Mouse (Mus musculus) ES-E14 (cell line): Measurements from ENCODE around the gene Selenoi.

ENCODE experiments used
- CHD2 ChIP-seq: IDR thresholded peaks from 2 replicates; pipeline ENCODE4 v1.6.1; 2014; ENCODE audit warnings: mild to moderate bottlenecking, low read depth, low read length, inconsistent platforms
- HCFC1 ChIP-seq: IDR thresholded peaks from 2 replicates; pipeline ENCODE4 v1.6.1; 2012; ENCODE audit warnings: low read length, inconsistent platforms, borderline replicate concordance; ENCODE audit not compliant: insufficient read depth
- ZC3H11A ChIP-seq: IDR thresholded peaks from 2 replicates; pipeline ENCODE4 v1.6.1; 2012; ENCODE audit warnings: low read depth, mild to moderate bottlenecking, inconsistent platforms, low read length, borderline replicate concordance
- ZNF384 ChIP-seq: IDR thresholded peaks from 2 replicates; pipeline ENCODE4 v1.6.1; 2012; ENCODE audit warnings: low read depth, low read length, inconsistent platforms

GRCm38 (mm10) chr5:30215970-30216369 lies 16.4 kb upstream of the Selenoi start:
- TF ChIP-seq CHD2 (no peak), ZC3H11A (no peak), HCFC1 (no peak), ZNF384 (no peak)
